Mouse (Mus musculus): ENCODE results near the gene Babam2. TPM values are rescaled to one million over a fixed set of nuclear protein-coding genes. Genes with fewer than 3 reads are reported as not detected.

Gene Babam2
- polyA plus RNA-seq, 1 experiment from 2014 or later = 54.7 TPM

DNA sequence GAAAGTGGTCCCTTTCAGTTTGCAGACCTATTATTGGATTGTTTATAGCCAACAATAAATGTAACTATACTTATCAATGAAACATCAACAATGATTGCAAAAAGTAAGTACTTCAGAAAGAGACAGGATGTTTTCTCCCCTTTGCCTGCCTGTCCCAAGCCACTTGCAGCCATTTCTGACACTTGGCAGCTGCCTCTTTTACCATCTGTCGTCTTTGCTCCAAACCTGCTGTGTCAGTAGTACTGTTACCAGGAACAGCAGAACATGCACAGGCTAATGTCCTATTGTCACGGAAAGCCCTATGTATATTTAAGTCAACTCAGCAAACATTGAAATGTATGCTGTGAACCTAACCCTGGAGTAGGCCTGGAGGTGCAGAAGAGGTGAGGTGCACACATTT is 339.4 kb downstream of the Babam2 start:
- no peaks in the 10 kb centered on the region for H3K9me3 ChIP-seq (replicated peaks; ENCODE audit: control insufficient read depth, low read length, poor library complexity, severe bottlenecking)
- 75% methylated on average over 2 of the region's 2 CpGs for WGBS
- H3K4me2 ChIP-seq (ENCODE audit: low read length) = no peak overlapping the region
- no peak overlapping the region for H3K27ac ChIP-seq (ENCODE audit: low read length)
- no peaks in the 10 kb centered on the region for H3K4me1 ChIP-seq (ENCODE audit: control insufficient read depth, insufficient read depth, low read length)
- H3K27me3 ChIP-seq (ENCODE audit: control insufficient read depth, insufficient read depth, low read depth, low read length) = no peaks in the 10 kb centered on the region
- ATAC-seq = no peak
- no peak overlapping the region for H3K9ac ChIP-seq (ENCODE audit: low read depth, low read length)
- no peaks in the 10 kb centered on the region for H3K36me3 ChIP-seq (ENCODE audit: control insufficient read depth, insufficient read depth, low read length)
- no peak overlapping the region for H3K4me3 ChIP-seq (ENCODE audit: low read depth, low read length)

DNA sequence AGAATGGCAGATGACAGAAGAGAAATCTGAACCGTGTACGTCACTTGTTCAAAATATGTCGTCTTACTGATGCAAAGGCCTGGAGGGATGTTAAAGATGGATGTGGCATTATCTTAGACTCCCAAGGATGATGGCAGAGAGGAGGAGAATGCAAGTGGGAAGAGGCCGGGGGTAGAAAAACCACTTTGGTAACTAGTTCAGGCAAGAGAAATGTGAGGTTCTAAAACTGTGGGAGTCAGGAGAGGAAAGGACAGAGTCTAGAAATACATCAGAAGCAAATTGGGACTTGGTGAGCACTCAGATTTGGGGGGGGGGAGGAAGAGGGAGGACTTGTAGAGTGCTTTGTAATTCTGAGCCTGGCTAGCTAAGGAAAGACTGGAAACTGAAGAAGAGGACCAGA is 340.1 kb downstream of the Babam2 start:
- Histone ChIP-seq H3K27ac (ENCODE audit: low read length) (no peak overlapping the region), H3K9me3 (replicated peaks; ENCODE audit: control insufficient read depth, low read length, poor library complexity, severe bottlenecking) (no peaks in the 10 kb centered on the region), H3K9ac (ENCODE audit: low read depth, low read length) (no peak overlapping the region), H3K27me3 (ENCODE audit: control insufficient read depth, insufficient read depth, low read depth, low read length) (no peaks in the 10 kb centered on the region), H3K36me3 (ENCODE audit: control insufficient read depth, insufficient read depth, low read length) (no peaks in the 10 kb centered on the region), H3K4me2 (ENCODE audit: low read length) (no peak overlapping the region), H3K4me1 (ENCODE audit: control insufficient read depth, insufficient read depth, low read length) (no peaks in the 10 kb centered on the region), H3K4me3 (ENCODE audit: low read depth, low read length) (no peak overlapping the region)
- no peak for ATAC-seq
- 94% methylated on average over 4 of the region's 4 CpGs for WGBS

DNA sequence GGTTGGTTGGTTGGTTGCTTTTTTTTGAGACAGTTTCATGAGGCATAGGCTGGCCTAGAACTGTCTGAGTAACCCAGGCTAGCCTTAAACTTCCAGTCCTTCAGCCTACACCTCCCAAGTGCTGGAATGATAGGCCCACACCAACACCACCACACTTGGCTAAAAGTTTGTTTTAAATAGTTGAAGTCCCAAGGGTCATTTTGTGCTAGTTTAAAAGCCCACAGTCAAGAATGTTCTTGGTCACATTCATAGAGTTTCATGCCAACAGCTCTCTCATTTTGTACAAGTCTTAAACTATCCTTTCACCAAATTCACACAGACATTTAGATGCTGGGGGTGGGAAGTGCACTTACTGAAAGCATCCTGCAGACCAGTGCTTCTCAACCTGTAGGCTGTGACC is 341.5 kb downstream of the Babam2 start:
- H3K4me1 ChIP-seq (ENCODE audit: control insufficient read depth, insufficient read depth, low read length) = no peaks in the 10 kb centered on the region
- H3K4me3 ChIP-seq (ENCODE audit: low read depth, low read length) = no peak overlapping the region
- H3K4me2 ChIP-seq (ENCODE audit: low read length) = no peak overlapping the region
- H3K27me3 ChIP-seq (ENCODE audit: control insufficient read depth, insufficient read depth, low read depth, low read length) = no peaks in the 10 kb centered on the region
- H3K9me3 ChIP-seq (replicated peaks; ENCODE audit: control insufficient read depth, low read length, poor library complexity, severe bottlenecking) = no peaks in the 10 kb centered on the region
- no peak for ATAC-seq
- no peak overlapping the region for H3K9ac ChIP-seq (ENCODE audit: low read depth, low read length)
- no peak overlapping the region for H3K27ac ChIP-seq (ENCODE audit: low read length)
- no peaks in the 10 kb centered on the region for H3K36me3 ChIP-seq (ENCODE audit: control insufficient read depth, insufficient read depth, low read length)

DNA sequence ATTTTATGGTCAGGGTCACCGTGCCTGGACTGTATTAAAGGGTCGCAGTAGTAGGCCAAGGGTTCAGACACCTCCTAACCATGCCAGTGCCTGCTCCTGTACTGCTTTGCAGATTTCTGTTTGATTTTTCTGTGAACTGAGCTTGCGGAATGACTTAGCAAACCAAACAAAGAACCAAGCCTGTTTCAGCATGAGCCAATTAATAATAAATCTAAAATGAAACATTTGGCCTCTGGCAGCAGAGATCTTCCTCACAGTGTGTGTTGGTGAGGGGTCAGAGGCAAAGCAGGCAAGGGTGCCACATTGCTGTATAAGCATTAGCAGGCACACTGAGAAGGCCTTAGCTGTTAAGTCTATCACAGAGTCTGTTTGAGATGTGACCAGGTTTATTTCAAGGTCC is 342.0 kb downstream of the Babam2 start:
- H3K9me3 ChIP-seq (replicated peaks; ENCODE audit: control insufficient read depth, low read length, poor library complexity, severe bottlenecking) = no peaks in the 10 kb centered on the region
- no peak overlapping the region for H3K9ac ChIP-seq (ENCODE audit: low read depth, low read length)
- WGBS = 91% methylated on average over 3 of the region's 3 CpGs
- no peak overlapping the region for H3K4me3 ChIP-seq (ENCODE audit: low read depth, low read length)
- H3K36me3 ChIP-seq (ENCODE audit: control insufficient read depth, insufficient read depth, low read length) = no peaks in the 10 kb centered on the region
- no peak for ATAC-seq
- H3K27me3 ChIP-seq (ENCODE audit: control insufficient read depth, insufficient read depth, low read depth, low read length) = no peaks in the 10 kb centered on the region
- no peaks in the 10 kb centered on the region for H3K4me1 ChIP-seq (ENCODE audit: control insufficient read depth, insufficient read depth, low read length)
- H3K27ac ChIP-seq (ENCODE audit: low read length) = no peak overlapping the region
- no peak overlapping the region for H3K4me2 ChIP-seq (ENCODE audit: low read length)

DNA sequence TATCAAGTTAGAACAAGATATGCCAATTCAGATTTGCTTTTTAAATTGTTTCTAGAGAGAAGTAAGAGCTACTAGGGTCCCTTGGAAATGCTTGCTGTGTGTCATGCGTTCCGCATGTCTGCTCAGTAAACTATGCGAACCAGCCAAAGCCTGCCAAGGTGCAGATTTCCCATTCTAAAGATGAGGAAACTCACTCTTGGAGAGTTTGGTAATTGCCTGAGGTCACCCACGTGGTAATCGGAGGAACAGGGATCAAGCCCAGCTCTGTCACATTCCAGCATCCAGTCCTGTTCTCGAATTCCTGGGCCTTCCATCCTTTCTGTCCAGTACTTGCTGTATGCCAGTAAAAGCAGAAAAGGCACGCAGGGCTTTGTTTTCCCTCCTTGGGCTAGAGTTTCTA is 345.7 kb downstream of the Babam2 start:
- Histone ChIP-seq H3K9ac (ENCODE audit: low read depth, low read length) (no peak overlapping the region), H3K4me3 (ENCODE audit: low read depth, low read length) (no peak overlapping the region), H3K27me3 (ENCODE audit: control insufficient read depth, insufficient read depth, low read depth, low read length) (no peaks in the 10 kb centered on the region), H3K27ac (ENCODE audit: low read length) (no peak overlapping the region), H3K4me2 (ENCODE audit: low read length) (no peak overlapping the region), H3K36me3 (ENCODE audit: control insufficient read depth, insufficient read depth, low read length) (no peaks in the 10 kb centered on the region), H3K4me1 (ENCODE audit: control insufficient read depth, insufficient read depth, low read length) (no peaks in the 10 kb centered on the region), H3K9me3 (replicated peaks; ENCODE audit: control insufficient read depth, low read length, poor library complexity, severe bottlenecking) (no peaks in the 10 kb centered on the region)
- no peak for ATAC-seq
- 84% methylated on average over 7 of the region's 7 CpGs for WGBS

DNA sequence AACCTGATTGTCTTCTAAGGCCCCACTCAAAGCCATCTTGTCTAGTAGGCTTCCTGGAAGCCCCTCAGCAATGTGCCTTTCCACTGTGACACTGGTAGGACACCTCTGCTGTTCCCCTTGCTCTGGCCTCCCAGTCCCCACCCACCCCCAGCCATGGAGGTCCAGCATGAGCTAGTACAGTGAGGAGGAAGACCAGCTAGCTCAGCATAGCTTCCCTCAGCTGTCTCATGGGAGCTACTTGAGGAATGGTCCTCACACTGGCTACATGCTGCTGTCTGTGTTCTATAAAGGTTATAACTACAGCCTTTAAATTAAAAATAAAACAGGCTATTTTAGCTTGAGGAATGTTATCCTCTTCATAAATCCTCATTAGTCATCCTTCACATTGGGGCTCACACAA is 346.5 kb downstream of the Babam2 start:
- H3K4me3 ChIP-seq (ENCODE audit: low read depth, low read length) = no peak overlapping the region
- H3K36me3 ChIP-seq (ENCODE audit: control insufficient read depth, insufficient read depth, low read length) = no peaks in the 10 kb centered on the region
- no peaks in the 10 kb centered on the region for H3K27me3 ChIP-seq (ENCODE audit: control insufficient read depth, insufficient read depth, low read depth, low read length)
- H3K4me1 ChIP-seq (ENCODE audit: control insufficient read depth, insufficient read depth, low read length) = no peaks in the 10 kb centered on the region
- no peak overlapping the region for H3K9ac ChIP-seq (ENCODE audit: low read depth, low read length)
- no peak overlapping the region for H3K27ac ChIP-seq (ENCODE audit: low read length)
- H3K9me3 ChIP-seq (replicated peaks; ENCODE audit: control insufficient read depth, low read length, poor library complexity, severe bottlenecking) = no peaks in the 10 kb centered on the region
- no peak overlapping the region for H3K4me2 ChIP-seq (ENCODE audit: low read length)
- no peak for ATAC-seq

DNA sequence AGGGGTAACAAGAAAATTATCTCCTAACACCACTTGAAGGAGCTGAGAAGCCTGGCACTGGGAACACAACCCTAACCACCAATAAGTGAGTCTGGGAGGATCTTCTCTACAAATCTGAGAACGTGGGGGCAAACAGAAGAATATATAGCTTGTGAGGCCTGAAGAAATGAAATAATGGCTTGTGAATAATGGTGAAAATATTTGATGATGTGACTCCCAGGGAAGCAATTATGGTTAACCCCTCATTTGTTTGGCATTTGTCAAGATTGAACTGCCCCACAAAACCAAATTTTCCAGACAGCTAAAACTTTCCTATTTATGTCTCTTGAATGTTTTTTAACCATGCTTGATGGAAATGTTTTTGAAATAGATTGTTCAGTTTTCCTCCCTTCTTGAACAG is 354.4 kb downstream of the Babam2 start:
- 68% methylated on average over 1 of the region's 1 CpGs for WGBS
- H3K9me3 ChIP-seq (replicated peaks; ENCODE audit: control insufficient read depth, low read length, poor library complexity, severe bottlenecking) = no peaks in the 10 kb centered on the region
- ATAC-seq = no peak
- no peak overlapping the region for H3K4me3 ChIP-seq (ENCODE audit: low read depth, low read length)
- H3K27ac ChIP-seq (ENCODE audit: low read length) = no peak overlapping the region
- no peak overlapping the region for H3K9ac ChIP-seq (ENCODE audit: low read depth, low read length)
- H3K27me3 ChIP-seq (ENCODE audit: control insufficient read depth, insufficient read depth, low read depth, low read length) = no peaks in the 10 kb centered on the region
- H3K36me3 ChIP-seq (ENCODE audit: control insufficient read depth, insufficient read depth, low read length) = no peaks in the 10 kb centered on the region
- no peaks in the 10 kb centered on the region for H3K4me1 ChIP-seq (ENCODE audit: control insufficient read depth, insufficient read depth, low read length)
- H3K4me2 ChIP-seq (ENCODE audit: low read length) = no peak overlapping the region

DNA sequence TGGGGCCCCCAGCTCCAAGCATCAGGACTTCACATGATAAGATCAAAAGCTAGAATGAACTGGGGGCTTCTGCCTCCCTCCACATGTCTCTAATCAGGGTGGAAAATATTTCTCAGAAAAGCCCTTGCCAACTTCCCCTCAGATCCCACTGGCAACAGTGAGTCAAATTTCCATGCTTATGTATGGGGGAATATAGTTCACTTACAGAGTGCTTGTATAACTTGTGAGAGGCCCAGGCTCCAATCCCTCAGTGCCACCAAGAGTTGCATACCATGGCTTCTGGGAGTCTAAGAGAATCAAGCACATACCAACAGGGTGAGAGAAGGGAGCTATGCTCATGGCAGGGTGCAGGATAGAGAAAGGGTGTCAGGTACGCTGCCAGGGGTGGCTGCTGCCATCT is 355.0 kb downstream of the Babam2 start:
- no peak overlapping the region for H3K4me2 ChIP-seq (ENCODE audit: low read length)
- WGBS = 92% methylated on average over 1 of the region's 1 CpGs
- no peak overlapping the region for H3K4me3 ChIP-seq (ENCODE audit: low read depth, low read length)
- H3K27me3 ChIP-seq (ENCODE audit: control insufficient read depth, insufficient read depth, low read depth, low read length) = no peaks in the 10 kb centered on the region
- H3K4me1 ChIP-seq (ENCODE audit: control insufficient read depth, insufficient read depth, low read length) = no peaks in the 10 kb centered on the region
- ATAC-seq = no peak
- no peak overlapping the region for H3K9ac ChIP-seq (ENCODE audit: low read depth, low read length)
- no peaks in the 10 kb centered on the region for H3K36me3 ChIP-seq (ENCODE audit: control insufficient read depth, insufficient read depth, low read length)
- no peaks in the 10 kb centered on the region for H3K9me3 ChIP-seq (replicated peaks; ENCODE audit: control insufficient read depth, low read length, poor library complexity, severe bottlenecking)
- H3K27ac ChIP-seq (ENCODE audit: low read length) = no peak overlapping the region

DNA sequence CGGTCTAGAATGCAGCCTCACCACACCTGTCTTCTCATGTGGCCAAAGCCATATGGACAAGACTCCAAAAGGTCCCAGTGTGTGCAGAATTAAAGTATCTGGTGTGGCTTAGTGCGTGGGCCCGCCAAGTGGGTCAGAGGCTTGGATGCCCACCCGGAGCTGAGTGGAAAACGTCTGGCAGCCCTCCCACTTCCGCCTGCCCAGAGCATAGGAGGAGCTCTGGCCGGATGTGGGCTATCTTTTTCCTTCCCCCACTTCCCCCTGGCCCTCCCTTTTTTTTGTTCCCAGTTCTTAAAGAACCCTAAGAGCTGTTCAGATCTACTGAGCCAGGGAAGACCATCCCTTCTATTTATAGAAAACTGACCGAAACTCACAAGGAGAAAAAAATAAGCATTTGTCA is 356.0 kb downstream of the Babam2 start:
- H3K4me3 ChIP-seq (ENCODE audit: low read depth, low read length) = no peak overlapping the region
- no peaks in the 10 kb centered on the region for H3K36me3 ChIP-seq (ENCODE audit: control insufficient read depth, insufficient read depth, low read length)
- H3K4me1 ChIP-seq (ENCODE audit: control insufficient read depth, insufficient read depth, low read length) = no peaks in the 10 kb centered on the region
- ATAC-seq = no peak
- H3K27ac ChIP-seq (ENCODE audit: low read length) = no peak overlapping the region
- H3K9me3 ChIP-seq (replicated peaks; ENCODE audit: control insufficient read depth, low read length, poor library complexity, severe bottlenecking) = no peaks in the 10 kb centered on the region
- no peak overlapping the region for H3K9ac ChIP-seq (ENCODE audit: low read depth, low read length)
- H3K27me3 ChIP-seq (ENCODE audit: control insufficient read depth, insufficient read depth, low read depth, low read length) = no peaks in the 10 kb centered on the region
- 82% methylated on average over 8 of the region's 8 CpGs for WGBS
- no peak overlapping the region for H3K4me2 ChIP-seq (ENCODE audit: low read length)

DNA sequence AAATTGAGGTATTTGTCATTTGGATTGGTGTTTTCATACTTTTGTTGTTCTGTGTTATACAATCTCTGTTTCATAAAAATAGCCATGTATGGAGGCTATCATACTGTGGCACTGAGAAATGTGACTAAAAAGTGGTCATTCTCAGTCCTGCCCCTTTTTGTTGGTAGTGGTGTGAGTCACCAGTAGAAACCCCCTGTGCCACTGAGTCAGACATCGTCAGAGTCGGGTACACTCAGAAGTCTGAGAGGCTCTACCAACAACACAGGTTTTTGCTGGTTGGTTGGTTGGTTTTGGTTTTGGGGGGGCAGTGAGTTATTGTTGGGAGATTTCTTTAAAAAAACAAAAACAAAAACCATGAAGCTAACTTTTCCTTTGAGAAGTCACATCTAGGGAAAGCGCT is 358.2 kb downstream of the Babam2 start:
- Histone ChIP-seq H3K4me2 (ENCODE audit: low read length) (no peak overlapping the region), H3K27me3 (ENCODE audit: control insufficient read depth, insufficient read depth, low read depth, low read length) (no peaks in the 10 kb centered on the region), H3K4me3 (ENCODE audit: low read depth, low read length) (no peak overlapping the region), H3K36me3 (ENCODE audit: control insufficient read depth, insufficient read depth, low read length) (no peaks in the 10 kb centered on the region), H3K27ac (ENCODE audit: low read length) (no peak overlapping the region), H3K4me1 (ENCODE audit: control insufficient read depth, insufficient read depth, low read length) (no peaks in the 10 kb centered on the region), H3K9me3 (replicated peaks; ENCODE audit: control insufficient read depth, low read length, poor library complexity, severe bottlenecking) (no peaks in the 10 kb centered on the region), H3K9ac (ENCODE audit: low read depth, low read length) (no peak overlapping the region)
- ATAC-seq = no peak
- WGBS = 76% methylated on average over 3 of the region's 3 CpGs
